Mouse (Mus musculus) olfactory bulb, adult 2 months (tissue): ENCODE data around the gene Ssc5d. TPM values are rescaled to one million over a fixed set of nuclear protein-coding genes. Genes with fewer than 3 reads are reported as not detected.

Source experiments
- H3K27ac ChIP-seq: fragments of 200-500 bp; 2 replicates; pipeline ENCODE4 v1.5.1; 2012; ENCODE audit warnings: low read depth, low read length; ENCODE audit not compliant: insufficient read depth
- H3K4me1 ChIP-seq: fragments of 200-500 bp; 2 replicates; pipeline ENCODE4 v1.6.1; 2012; ENCODE audit warnings: low read length; ENCODE audit not compliant: control insufficient read depth, insufficient read depth
- H3K4me3 ChIP-seq: fragments of 200-500 bp; 2 replicates; pipeline ENCODE4 v1.5.1; 2012; ENCODE audit warnings: mild to moderate bottlenecking, low read depth, low read length, moderate library complexity; ENCODE audit not compliant: insufficient read depth
- CTCF ChIP-seq: fragments of 200-500 bp; IDR thresholded peaks from 2 replicates; pipeline ENCODE4 v1.5.1; 2012; ENCODE audit warnings: low read depth, mild to moderate bottlenecking, low read length, moderate library complexity; ENCODE audit not compliant: insufficient read depth
- POLR2A ChIP-seq: fragments of 200-500 bp; IDR thresholded peaks from 2 replicates; pipeline ENCODE4 v1.6.1; 2012; ENCODE audit warnings: mild to moderate bottlenecking, low read depth, low read length, moderate library complexity; ENCODE audit not compliant: insufficient read depth
- WGBS: fragments of 180-500 bp; shearing (Covaris S2); methylation state at CpG from one replicate; pipeline ENCODE4 v1.1.7; 2018; 5-methylcytosine and 5-hydroxymethylcytosine counted together
- polyA plus RNA-seq: library from polyadenylated mRNA; stranded (reverse); fragments of >200 nt; gene quantifications from 2 replicates; pipeline ENCODE4 v1.2.4, GENCODE M21; 2012; ENCODE audit warnings: low replicate concordance; ENCODE audit not compliant: missing spikeins, insufficient read depth, insufficient read length

Ssc5d gene
- polyA plus RNA-seq, 1 experiment = not detected

DNA sequence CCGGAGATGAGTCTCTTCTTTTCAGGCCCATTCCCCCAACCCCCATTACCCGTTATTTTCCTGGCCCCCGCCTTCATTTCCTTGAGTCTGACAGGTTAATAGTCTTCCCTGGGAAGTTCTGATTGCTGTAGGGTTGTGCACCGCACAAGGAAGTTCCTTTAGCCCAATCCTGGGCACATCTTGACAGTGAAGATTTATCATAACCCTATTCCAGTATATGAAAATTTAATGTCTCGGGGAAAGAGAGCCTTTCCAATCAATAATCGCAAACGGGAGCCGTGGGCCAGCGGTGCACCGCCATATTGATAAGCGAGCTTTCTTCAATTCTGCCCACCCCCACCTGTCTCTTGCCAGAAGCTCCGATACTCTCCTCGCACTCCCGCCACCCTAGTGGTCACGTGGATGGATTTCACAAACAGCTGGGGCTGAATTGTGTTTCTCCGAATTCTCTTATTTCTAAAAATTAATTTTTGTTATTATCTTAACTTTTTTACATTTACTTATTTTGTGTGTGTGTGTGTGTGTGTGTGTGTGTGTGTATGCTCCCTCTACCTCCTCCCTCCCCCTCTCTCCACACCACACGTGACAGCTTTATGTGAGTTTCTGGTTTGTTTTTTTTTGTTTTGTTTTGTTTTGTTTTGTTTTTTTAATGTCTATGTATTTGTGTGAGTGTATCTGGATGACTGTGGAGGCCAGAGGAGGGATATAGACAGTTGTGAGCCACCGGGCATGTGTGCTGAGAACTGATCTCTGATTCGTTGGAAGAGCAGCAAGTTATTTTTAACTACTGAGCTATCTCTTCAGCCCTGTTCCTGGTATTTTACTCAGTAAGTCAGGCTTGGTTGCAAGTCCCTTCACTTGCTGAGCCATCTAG, 25.7 kb upstream of the Ssc5d start:
- Histone ChIP-seq H3K4me1 (peaks cover 14% of the 10 kb centered on the region), H3K4me3 (peak overlapping the region; percentile 29; the same call in 1 of the 2 replicates), H3K27ac (peak overlapping the region; percentile 77)
- TF ChIP-seq POLR2A = no peak; the same call in 1 of the 2 replicates
- TF ChIP-seq CTCF = no peak
- WGBS = 5% methylated on average over 19 of the region's 19 CpGs

DNA sequence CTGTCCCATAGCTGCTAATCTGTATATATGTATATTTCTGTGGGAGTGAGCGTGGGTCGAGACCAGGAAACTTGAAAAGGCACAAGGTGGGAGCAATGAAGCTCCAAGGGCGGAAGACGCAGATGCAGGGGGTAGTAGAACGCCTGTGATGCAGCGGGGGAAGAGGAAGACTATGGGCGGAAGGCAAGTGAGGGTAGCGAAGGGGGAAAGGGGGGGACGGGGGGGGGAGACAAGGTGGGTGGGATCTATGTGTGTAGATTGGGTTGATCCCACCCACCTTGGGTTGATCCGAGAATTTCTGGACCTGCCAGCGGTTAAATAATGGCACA, 25.1 kb upstream of the Ssc5d start:
- Histone ChIP-seq H3K4me3 (peak overlapping the region; percentile 26; the same call in 1 of the 2 replicates), H3K27ac (peak overlapping the region; percentile 77), H3K4me1 (peaks cover 14% of the 10 kb centered on the region)
- TF ChIP-seq POLR2A (no peak), CTCF (no peak)
- WGBS = 21% methylated on average over 11 of the region's 11 CpGs

DNA sequence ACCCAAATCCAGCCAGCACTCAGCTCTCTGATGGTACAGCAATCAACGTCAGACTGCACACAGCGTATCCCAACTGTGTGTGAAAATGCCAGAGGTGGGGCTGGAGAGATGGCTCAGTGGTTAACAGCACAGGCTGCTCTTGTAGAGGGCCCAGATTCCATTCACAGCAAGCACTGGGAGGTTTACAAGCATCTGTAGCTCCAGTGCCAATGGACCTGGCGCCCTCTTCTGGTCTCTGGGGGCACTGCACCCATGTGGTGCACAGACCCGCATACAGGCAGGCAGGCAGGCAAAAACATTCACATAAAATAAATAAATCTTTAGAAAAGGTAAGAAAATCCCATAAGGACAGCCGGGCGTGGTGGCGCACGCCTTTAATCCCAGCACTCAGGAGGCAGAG, 24.4 kb upstream of the Ssc5d start:
- no peak overlapping the region for H3K4me3 ChIP-seq
- H3K4me1 ChIP-seq = peaks cover 14% of the 10 kb centered on the region
- TF ChIP-seq CTCF = peak; percentile 38; the same call in 1 of the 2 replicates
- TF ChIP-seq POLR2A = no peak

DNA sequence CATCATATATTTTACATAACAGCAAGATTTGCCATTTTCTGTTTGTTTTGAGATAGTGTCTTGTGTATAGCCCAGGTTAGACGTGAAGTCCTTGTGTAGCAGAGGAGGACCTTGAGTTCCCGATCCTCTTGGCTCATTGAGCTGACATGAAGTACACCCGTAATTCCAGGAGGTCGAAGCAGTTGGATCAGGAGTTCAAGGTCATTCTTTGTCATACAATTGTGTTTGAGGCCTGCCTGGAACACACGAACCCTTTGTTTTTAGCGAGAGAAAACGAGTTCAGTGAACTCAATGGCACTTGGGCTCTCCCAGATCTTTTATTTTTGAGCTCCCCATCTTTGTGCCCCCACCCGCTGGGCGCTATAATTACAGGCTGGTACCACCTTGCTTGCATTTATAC, 23.2 kb upstream of the Ssc5d start:
- no peak for TF ChIP-seq CTCF
- TF ChIP-seq POLR2A = no peak
- Histone ChIP-seq H3K27ac (no peak overlapping the region), H3K4me3 (no peak overlapping the region), H3K4me1 (peaks cover 21% of the 10 kb centered on the region)
- 61% methylated on average over 9 of the region's 9 CpGs for WGBS

More for the DNA sequence above, 24.4 kb upstream of the Ssc5d start:
- no peak overlapping the region for H3K27ac ChIP-seq
- 58% methylated on average over 8 of the region's 8 CpGs for WGBS

DNA sequence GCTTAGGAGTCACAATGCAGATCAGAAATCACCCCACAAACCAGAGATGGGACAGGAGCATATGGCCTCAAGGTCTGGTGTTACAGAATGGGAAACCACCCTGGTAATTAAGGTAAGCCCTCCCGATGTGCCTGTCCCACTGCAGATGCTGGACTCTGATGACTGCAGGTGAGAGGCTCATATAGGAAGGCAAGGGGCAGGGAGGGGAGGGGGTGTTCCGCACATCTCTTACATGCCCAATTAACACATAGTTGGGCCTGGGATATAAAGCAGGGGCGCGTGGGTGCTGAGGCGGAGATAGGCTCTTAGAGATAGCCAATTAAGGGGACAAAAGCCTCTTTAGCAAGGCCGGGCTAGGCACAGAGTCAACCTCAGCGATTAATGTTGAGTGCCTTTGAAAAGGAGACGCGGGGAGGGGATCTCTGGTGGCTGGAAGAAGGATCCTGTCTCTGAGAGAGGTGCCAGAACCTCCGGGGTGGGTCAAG, 19.1 kb upstream of the Ssc5d start, which contains the start of gene Gm36210:
Gene Gm36210, minus strand, starts transcription at position 51 of the 485 bp plus-strand sequence.
- H3K27ac ChIP-seq = no peak within 1 kb of the TSS
- WGBS = 35% methylated on average over 10 of the region's 10 CpGs
- peaks cover 7% of the 10 kb centered on the region for H3K4me1 ChIP-seq
- H3K4me3 ChIP-seq = no peak within 1 kb of the TSS
- no peak for TF ChIP-seq POLR2A
- no peak for TF ChIP-seq CTCF

DNA sequence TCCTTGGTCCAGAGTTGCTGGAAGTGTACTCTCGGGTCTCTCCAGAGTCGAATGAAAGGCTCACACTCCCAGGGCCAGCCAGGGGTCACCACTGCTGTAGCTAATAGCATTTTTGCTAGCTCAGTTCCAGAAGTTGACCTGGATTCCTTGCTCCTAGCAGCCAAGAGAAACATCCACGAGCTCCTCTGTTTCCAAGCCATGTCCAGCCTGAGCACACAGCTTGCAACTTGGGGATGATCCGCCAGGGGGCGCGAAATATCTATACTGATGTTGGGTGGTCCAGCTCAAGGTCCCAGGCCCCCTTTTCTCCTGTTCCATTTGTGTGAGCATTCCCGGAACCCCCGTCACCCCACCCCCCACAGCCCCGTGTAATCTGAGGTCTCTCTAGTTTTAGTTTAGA, 14.0 kb upstream of the Ssc5d start:
- H3K4me3 ChIP-seq = no peak overlapping the region
- TF ChIP-seq CTCF (0 out of 2 replicates have a peak, but pooled peaks have one; percentile 32), POLR2A (no peak)
- no peak overlapping the region for H3K27ac ChIP-seq
- 24% methylated on average over 9 of the region's 9 CpGs for WGBS
- peaks cover 12% of the 10 kb centered on the region for H3K4me1 ChIP-seq

DNA sequence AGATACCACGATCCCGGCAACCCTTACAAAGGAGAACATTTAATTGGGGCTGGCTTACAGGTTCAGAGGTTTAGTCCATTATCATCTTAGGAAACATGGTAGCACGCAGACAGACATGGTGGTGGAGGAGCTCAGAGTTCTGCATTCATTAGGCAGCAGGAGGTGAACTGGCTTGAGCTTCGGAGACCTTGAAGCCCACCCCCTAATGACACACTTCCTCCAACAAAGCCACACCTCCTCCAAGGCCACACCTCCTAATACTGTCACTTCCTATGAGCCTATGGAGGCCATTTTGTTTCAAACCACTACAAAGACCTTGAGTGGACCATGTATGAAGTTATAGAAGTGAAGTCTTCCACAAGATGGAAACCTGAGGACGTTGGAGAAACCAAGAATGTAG, 13.3 kb upstream of the Ssc5d start:
- no peak overlapping the region for H3K27ac ChIP-seq
- H3K4me1 ChIP-seq = peaks cover 11% of the 10 kb centered on the region
- 62% methylated on average over 5 of the region's 5 CpGs for WGBS
- no peak overlapping the region for H3K4me3 ChIP-seq
- TF ChIP-seq CTCF = no peak
- TF ChIP-seq POLR2A = no peak

DNA sequence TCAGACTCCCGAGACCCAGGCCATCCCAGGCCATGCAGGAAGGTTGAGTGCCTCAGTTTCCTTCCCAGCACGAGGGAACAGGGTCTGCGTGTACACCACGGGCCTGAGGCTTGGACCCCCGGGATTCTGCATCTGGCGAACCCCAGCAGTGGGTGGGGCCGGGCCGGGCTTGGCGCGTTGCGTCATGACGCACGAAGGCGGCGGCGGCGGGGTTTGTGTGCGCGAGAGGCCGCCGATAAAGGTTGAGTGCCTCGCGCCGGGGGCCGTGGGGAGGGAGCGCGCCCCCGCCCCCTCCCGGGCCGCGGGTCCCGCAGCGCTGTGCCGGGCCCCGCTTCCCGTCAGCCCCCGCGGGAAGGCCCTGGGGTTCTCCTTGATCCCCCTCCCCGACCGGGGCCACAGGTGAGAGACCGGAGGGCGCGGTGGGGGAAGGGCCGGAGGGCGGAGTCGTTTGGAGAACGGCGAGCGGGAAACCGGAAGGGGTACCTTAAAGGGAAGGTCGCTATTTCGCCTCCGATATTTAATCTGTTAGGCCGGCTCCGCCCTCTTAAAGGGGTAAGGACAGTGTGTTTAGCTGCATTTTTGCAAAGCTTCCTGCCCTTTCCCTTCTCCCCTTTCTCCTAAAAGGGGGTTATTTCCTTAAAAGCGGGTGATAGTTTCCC, 10.4 kb upstream of the Ssc5d start, which contains the start of gene Zfp628:
Gene Zfp628, plus strand, starts transcription at position 211 of the 659 bp plus-strand sequence.
- WGBS = under 1% methylated on average over 56 of the region's 56 CpGs
- Histone ChIP-seq H3K4me1 (peaks cover 25% of the 10 kb centered on the region), H3K27ac (peak within 1 kb of the TSS; percentile 99), H3K4me3 (peak within 1 kb of the TSS; percentile 98)
- peak; percentile 82 for TF ChIP-seq POLR2A
- TF ChIP-seq CTCF = no peak

DNA sequence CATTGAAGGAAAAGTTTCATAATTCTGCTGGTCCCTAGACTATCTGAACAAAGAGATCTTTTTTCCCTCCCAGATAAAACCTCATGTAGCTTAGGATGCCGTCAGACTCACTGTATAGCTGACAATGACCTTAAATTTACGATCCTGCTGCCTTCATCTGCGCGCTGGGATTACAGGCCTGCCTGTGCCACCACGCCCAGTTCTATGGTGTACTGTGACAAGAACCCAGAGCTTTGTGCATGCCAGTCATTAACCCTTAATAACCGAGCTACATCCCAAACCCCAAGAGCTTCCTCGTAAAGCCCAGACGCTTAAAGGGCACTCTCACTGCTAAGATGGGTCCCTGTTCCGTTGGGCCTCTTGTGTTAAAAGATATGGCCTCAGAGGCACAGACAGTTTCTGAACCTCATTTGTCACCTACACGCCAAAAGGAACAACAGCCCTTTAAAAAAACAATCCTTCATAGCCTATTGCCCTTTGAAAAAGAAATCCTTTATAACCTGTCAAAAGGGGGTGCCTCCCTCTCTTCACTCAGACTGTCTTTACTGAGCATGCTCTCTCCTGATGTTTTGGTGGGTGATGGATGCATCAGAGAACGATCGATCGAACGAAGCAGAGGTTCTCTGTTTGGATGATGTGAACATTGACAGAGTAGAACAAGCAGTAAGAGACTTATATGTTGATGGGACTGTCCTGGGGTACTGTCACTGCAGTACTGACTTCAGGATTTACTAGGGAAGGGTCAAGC, 9.7 kb upstream of the Ssc5d start:
- H3K27ac ChIP-seq = peak overlapping the region; percentile 95
- H3K4me1 ChIP-seq = peaks cover 32% of the 10 kb centered on the region
- H3K4me3 ChIP-seq = peak overlapping the region; percentile 98
- TF ChIP-seq CTCF (no peak), POLR2A (no peak)
- WGBS = 3% methylated on average over 14 of the region's 14 CpGs
